Mouse (Mus musculus) CD8-positive naive resting alpha-beta T cell, adult 2 months (primary cell): ENCODE measurements around the gene Iqsec1.
"Not testable (repeated sequence)": the region's sequence is repeated elsewhere in the genome, so short reads cannot be mapped to it uniquely, and the experiment has no call there.

ENCODE experiments used
- DNase-seq, 2 experiments: peaks; one replicate each; pipeline ENCODE4 v3.0.0; 2022; ENCODE audit warnings: low read depth in 2 of 2, low spot score in 2 of 2

The Iqsec1 gene

DNA sequence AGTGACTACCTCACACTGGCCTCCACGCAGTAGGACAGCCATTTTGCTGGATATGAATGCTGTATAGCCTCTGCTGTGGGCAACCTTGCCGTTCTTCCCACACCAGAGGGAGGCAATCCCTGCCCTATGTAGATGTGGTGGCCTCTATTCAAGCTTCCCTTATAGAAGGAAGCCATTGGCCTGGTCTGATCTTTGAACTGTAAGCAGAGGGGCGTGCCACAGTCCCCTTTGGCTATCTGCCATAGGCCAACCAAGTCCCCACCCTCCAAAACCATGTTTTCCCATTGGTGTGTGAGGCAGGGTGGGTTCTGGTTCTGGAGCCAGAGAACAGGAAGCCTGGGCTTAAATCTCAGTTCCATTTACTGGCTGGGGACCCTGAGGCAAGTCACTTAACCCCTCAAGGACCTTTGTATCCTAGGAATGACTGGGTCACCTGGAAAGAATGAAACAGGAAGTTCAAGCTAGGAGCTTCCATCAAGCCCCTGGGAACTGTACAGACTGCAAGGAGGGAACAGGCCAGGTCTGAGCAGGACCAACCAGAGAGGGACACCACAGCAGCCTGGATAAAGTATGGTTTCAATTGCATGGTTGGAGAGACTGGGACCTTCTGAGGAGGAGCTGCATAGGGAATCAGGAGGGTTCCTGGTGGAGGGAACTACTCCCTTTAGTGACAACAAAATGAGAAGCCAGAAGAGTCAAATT is 304.5 kb downstream of the Iqsec1 start:
- no peak for DNase-seq

DNA sequence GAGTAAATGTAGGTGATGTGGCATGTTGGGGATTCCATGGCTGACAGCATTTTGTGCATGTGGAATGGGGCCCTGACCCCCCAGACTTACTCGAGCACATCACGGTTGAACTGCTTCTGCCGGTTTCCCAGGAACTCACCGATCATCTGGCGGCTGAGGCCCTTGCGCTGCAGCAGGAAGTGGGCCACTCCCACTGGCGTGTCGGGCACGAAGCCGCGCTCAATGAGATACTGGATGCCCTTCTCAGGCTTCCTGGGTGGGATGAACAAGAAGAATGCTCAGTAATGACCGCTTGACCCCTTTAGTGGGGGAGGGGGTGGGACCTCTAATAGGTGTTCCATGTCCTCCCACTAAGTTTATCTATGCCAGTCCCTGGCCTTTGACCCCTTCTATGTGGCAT is 308.1 kb downstream of the Iqsec1 start:
- no peak for DNase-seq

- no peak for DNase-seq
Measured at GRCm38 (mm10) chr6:90678759-90679158, 309.7 kb downstream of the Iqsec1 start.

DNA sequence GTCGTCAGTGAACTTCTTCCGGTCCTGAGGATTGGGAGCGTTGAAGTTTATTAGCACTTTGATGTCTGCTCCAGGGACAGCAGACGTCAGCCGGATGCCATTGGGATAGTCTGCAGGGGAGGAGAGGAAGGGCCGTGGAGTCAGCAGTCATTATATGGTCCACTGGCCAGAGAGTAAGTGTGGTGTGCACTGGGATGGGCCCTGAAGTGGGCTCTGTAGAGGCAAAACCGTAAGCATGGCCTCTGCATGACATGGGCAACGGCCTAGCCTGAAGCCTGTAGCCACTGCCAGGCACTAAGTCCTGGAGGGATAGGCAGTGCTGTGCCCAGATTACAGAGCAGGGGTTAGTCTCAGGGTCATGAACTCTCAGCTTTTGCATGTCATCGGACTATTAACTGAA is 319.8 kb downstream of the Iqsec1 start:
- DNase-seq: no peak

DNA sequence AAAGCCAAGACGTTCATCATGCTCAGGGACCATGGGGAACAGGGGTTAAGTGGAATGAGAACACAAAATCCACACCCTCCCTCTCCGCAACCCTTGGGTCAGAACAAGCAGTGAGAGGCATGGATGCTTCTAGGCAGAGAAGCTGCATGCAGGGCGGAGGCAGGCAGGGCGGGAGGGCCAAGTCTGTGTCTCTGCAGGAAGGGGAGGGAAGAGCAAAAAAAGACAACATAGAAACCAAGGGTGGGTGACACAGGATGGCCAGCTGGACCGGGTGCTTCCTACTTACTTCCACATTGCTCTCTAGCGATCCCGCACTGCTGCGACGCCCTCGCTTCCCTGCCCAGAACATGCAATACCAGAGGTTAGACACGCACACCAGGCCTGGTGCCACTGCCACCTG is 324.7 kb downstream of the Iqsec1 start:
- DNase-seq: no peak

DNA sequence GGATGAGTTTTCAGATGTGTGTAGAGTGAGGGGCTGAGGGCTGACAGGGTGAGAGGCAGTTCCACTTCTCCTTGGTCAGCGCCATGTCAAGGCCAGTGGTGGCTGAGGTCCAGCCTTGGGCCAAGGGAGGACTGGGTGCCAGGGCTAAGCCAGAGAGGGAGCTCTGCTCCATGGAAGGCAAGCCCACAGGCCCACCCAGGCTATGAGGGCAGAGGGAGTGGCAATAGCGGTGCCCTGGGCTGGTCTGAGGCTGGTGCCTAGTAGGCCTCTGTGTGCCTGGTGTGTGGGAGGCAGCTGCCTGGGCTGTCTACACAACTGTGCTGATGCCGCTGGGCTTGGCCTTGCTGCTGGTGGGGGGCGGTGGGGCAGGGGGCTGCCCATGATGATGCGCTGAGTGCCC is 326.3 kb downstream of the Iqsec1 start:
- no peak for DNase-seq

DNA sequence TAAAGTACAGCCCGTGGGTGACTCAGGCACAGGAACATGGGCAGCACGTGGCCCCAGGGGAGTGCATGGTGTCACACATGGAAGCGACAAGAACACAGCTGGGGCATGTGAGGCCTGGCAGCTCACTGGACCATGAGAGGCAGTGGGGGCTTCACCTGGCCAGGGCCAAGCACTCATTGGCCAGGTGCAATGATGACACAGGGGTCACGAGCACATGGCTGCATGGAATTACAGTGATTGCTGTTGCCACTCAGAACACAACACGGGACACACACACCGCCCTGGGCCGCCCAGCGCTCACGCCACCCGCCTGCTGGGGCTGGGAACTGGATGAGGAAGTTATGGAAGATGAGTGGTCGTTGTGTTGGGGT is 327.5 kb downstream of the Iqsec1 start:
- DNase-seq: no peak

- DNase-seq: no peak
Measured at GRCm38 (mm10) chr6:90660398-90661028, 328.0 kb downstream of the Iqsec1 start.

DNA sequence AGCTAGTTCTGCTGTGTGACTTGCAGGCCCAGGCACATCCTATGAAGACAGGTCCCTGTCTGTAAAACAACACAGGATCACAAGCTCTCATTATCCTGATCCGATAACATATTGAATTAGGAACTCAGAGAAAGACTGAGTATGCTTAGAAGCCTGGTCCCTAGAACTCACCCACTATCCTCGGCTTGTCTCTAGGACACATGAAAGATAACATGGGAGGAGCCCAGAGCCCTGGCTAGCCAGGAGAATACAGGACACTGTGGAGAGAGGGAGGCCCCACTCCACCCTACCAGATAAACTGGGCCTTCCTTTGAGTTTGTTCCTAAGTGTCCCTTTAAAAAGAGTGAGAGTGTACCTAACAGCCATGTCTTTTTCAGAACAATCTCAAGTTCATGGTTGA is 328.6 kb downstream of the Iqsec1 start:
- no peak for DNase-seq

- DNase-seq: not testable (repeated sequence)
Measured at GRCm38 (mm10) chr6:90656344-90656850, 332.1 kb downstream of the Iqsec1 start.

GRCm38 (mm10) chr6:90653736-90654135 is 334.7 kb downstream of the Iqsec1 start:
- DNase-seq: peak in 1 of 2 experiments; percentile 13

- DNase-seq: no peak
Measured at GRCm38 (mm10) chr6:90650634-90651033, 337.9 kb downstream of the Iqsec1 start.

DNA sequence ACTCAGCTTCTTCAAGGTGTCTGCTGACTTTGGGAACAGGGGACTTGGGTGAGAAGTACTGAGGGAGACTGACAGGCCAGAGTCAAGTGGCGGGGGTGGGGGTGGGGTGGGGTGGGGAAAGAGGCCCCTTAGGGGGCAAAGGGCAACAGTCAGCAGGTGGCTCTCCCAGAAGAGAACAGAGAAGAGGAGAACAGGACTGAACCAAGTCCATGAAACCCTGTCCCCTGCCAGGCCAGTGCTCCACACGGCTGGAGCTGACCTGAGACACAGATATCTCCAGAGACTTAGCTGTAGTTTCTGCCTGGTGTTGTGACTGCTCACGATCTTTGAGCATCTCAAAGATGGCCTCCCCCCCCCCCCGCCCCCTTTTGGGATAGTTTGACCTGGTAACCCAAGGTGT is 339.2 kb downstream of the Iqsec1 start:
- no peak for DNase-seq

DNA sequence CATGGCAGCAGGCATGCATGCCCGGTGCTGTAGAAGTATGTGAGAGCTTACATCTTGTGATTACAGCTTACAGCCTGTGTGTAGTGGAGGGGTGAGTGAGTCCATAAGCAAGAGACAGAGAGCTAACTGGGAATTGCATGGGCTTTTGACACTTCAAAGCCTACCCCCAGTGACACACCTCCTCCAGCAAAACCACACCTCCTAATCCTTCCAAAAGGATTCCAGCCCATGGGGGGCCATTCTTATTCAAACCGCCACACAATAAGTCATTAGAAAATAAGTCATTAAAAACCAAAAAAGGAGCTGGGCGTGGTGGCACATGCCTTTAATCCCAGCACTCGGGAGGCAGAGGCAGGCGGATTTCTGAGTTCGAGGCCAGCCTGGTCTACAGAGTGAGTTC is 340.1 kb downstream of the Iqsec1 start:
- DNase-seq: no peak

DNA sequence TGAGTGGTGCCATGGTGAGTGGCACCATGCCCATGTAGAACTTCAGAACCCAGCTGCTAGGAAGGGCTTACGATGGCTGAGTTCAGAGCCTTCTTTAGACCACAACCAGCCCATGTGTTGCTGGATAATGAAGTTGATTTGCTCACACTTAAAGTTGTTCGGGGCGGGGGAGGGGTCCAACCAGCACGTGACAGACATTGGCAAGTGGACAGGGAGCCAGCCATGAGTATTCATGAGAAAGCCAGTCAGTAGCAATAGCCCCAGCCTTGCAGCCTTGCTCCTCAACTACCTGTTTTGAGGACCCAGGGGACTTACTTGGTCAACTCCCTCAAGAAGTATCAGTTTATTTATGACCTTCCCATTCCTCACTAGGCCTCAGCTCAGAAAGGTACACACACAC is 343.5 kb downstream of the Iqsec1 start:
- DNase-seq: no peak

GRCm38 (mm10) chr6:90643057-90643456 is 345.4 kb downstream of the Iqsec1 start:
- DNase-seq: no peak

- DNase-seq: no peak
Measured at GRCm38 (mm10) chr6:90635611-90636010, 352.9 kb downstream of the Iqsec1 start.

- DNase-seq: no peak
Measured at GRCm38 (mm10) chr6:90635081-90635480, 353.4 kb downstream of the Iqsec1 start.

DNA sequence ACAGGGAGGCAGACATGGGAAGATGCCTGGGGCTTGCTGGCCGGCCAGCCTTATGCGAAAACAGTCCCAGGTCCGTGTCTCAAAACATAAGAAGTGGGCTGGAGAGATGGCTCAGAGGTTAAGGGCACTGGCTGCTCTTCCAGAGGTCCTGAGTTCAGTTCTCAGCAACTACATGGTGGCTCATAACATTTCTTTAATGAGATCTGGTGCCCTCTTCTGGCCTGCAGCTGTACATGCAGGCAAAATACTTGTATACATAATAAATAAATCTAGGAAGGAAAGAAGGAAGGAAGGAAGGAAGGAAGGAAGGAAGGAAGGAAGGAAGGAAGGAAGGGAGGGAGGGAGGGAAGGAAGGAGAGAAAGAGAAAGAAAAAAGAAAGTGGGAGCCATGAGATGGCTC is 356.0 kb downstream of the Iqsec1 start:
- not testable (repeated sequence) for DNase-seq

DNA sequence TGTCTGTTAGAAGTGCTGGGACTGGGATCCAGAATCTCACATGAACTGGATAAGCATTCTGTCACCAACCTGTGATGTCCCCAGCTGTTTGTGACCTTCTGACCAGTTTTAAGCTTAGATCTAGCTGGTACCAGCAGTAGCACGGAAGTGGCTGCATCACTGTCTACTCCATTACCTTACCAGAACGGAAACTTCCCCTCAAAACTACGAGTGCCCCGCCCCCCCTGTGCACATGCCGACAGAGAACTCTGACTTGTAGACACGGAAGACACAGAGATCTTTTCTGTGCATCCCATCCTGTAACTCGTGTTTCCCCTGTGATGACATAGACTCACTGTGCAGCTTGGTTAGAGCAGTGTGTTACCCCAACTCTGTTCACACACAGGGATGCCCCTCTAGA is 358.1 kb downstream of the Iqsec1 start:
- DNase-seq: no peak

DNA sequence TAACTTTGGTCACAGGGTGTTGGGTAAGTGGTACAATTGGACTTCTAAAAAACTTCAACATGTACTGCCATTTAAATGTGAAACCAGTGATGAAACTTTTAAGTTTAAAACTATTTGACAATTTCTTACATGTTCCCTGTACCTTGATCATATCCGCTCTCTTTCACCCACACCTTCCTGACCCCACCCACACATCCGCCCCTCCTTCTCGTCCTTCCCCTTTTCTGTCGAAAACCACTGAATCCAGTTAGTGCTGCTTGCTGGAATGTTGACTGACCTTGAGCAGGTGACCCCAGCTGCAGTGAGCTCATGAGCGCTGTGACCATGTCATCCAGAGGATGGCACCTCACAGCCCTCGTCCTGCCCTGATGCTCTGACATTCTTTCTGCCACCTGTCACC is 359.0 kb downstream of the Iqsec1 start:
- no peak for DNase-seq

DNA sequence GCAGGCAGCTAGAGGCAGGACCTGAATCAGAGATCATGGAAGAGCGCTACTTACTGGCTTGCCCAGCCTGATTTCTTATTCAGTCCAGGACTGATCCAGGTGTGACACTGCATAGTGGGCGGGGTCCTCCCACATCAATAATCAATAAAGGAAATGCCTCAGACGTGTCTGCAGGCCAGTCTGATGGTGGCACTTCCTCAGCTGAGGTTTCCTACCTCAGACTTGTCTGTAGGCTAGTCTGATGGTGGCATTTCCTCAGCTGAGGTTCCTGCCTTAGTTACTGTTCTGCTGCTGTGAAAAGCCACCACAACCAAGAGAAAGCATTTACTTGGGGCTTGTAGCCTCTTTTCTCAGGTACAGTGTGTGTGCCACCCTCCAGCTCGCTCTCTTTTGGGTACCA is 360.9 kb downstream of the Iqsec1 start:
- DNase-seq: no peak
